Mouse (Mus musculus): ENCODE measurements around the gene Nrcam.

DNA sequence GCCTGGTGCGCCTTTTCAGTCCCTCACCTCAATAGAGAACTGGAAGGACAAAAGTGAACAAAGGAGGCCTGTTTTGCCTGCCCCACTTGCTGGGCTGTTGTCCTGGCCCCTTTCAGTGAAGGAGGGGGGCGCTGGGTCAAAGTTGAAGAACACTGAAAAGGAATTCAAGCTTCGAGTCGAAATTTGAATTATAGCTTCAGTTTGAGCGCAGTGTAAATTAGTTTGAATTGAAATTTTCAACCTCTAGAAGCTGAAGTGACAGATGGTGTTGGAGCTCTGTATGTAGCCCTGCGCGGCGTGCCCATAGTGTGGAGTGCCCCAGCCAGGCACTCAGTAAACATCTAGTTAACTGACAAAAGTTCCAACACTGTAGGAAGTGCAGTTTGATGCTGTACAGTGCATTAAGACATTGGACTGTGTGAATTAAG lies 9.5 kb downstream of the Nrcam start:
- TF ChIP-seq CTCF (IDR thresholded peaks at IDR 0.05; ENCODE audit: low read depth) (no peak), EP300 (IDR thresholded peaks at IDR 0.05; ENCODE audit: low read depth) (no peak)
